Mouse (Mus musculus): ENCODE data around the gene Srm.
A peak's percentile ranks its signal among the peaks of the same experiment; 100 is the strongest.

The Srm gene

GRCm38 (mm10) chr4:148633395-148634061 is 42.2 kb downstream of the Srm start:
- DNase-seq (ENCODE audit: low read depth, low spot score) = no peak

- no peak for DNase-seq (ENCODE audit: low read depth, low spot score)
These were observed 44.0 kb downstream of the Srm start for GRCm38 (mm10) chr4:148635309-148635708.

- peak; percentile 43 for DNase-seq (ENCODE audit: low read depth, low spot score)
These were observed 47.0 kb downstream of the Srm start for GRCm38 (mm10) chr4:148638302-148638701.

GRCm38 (mm10) chr4:148639455-148639854 is 48.2 kb downstream of the Srm start:
- DNase-seq (ENCODE audit: low read depth, low spot score) = no peak

DNA sequence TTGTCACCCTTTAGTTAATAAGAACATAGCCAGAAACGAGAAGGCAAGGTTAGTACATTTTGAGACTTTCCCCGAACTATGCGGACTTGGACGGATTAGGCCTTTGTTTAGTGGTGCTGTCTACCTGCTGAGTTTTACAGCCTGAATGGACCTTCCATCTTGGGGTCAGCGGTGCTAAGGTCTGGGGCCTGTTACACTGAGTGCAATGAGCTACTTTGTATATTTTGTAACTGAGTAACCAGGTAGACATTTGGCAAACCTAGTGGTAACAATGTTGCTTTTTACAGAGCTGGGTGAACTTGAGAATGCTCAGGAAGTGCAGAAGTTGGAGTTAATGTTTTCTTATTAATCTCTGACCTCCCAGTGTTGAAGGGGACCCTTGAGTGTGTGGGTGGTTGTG is 49.8 kb downstream of the Srm start:
- DNase-seq (ENCODE audit: low read depth, low spot score) = no peak

DNA sequence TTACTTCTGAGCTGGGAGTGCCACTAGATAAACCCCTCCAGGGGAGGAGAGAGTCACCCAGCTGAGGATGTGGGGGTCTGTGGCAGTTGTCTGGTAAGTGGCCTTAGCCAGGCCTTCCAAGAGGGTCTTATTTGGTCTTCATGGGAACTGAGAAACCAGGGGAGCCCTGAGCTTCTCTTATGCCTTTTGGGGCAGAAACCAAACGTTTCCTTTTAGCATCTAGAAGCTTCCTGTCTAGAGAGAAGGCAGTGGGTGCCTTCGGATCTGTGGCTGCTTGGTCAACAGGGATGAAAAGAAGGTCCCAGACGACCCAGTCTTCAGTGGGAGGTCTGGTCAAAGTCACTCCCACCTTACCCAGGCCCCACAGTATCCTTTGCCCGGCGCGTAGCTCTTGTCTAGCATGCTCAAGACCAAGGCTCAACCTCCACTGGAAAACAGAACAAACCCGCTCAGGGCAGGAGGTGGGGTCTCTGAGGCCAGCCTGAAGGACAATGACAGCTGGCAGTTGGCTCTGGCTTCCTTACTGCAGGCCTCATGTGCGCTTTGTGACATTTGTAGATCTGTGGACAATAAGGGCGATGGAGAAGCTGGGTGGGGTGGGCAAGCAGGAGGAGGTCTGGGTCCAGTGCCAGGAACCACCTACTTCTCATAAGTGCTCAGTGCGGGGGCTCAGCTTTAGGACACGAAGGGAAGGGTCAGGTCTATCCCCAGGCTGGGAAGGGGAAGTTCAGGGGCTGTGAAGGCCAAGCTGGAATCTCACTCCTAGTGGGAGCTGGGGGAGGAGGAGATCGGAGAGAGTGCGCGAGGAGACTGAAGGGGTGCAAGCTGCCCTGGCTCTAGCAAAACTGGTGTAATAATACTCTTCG is 52.2 kb downstream of the Srm start, which contains the start of gene Gm572:
Gene Gm572, plus strand, starts transcription at position 27 of the 866 bp plus-strand sequence.
- DNase-seq (ENCODE audit: low read depth, low spot score) = no peak

- peak; percentile 76 for DNase-seq (ENCODE audit: low read depth, low spot score)
These were observed 52.8 kb downstream of the Srm start for GRCm38 (mm10) chr4:148644157-148644511.

Data from CD4-positive helper T cell, adult 2 months (primary cell).